Mouse (Mus musculus) neutrophil, adult 59 days (primary cell): ENCODE measurements around the gene Edc4. TPM values are rescaled to one million over a fixed set of nuclear protein-coding genes. Genes with fewer than 3 reads are reported as not detected.

Experiments used
- total RNA-seq, 2 experiments: library from RNA; stranded (reverse); gene quantifications; 1 replicate in 1 of 2; 2 replicates in 1 of 2; pipeline ENCODE4 v1.2.4; 2023

Edc4 gene
- total RNA-seq: 10 to 100 TPM; 32.0 to 38.0 TPM

GRCm38 (mm10) chr8:105880754-105881520 is at the start of gene Edc4:
Gene Edc4, plus strand, starts transcription at chr8:105880881.

GRCm38 (mm10) chr8:105853178-105853577 is 27.5 kb upstream of the Edc4 start, which contains the start of gene Cenpt:
Gene Cenpt, minus strand, starts transcription at chr8:105853278.

GRCm38 (mm10) chr8:105854715-105855216 is 25.9 kb upstream of the Edc4 start, which contains the start of gene Thap11:
Gene Thap11, plus strand, starts transcription at chr8:105855132.

GRCm38 (mm10) chr8:105860143-105860981 is 20.3 kb upstream of the Edc4 start, which contains the start of gene Nutf2:
Gene Nutf2, plus strand, starts transcription at chr8:105860580.

GRCm38 (mm10) chr8:105893339-105893738 is 12.7 kb downstream of the Edc4 start, which contains the start of gene Nrn1l:
Gene Nrn1l, plus strand, starts transcription at chr8:105893567.

GRCm38 (mm10) chr8:105900180-105900940 is 19.7 kb downstream of the Edc4 start, which contains the start of gene Pskh1:
Gene Pskh1, plus strand, starts transcription at chr8:105900441.

GRCm38 (mm10) chr8:105933762-105934161 is 53.1 kb downstream of the Edc4 start, which contains the start of gene Ctrl:
Gene Ctrl, minus strand, starts transcription at chr8:105933862.

GRCm38 (mm10) chr8:105938306-105938669 is 57.6 kb downstream of the Edc4 start, which contains the start of gene Psmb10:
Gene Psmb10, minus strand, starts transcription at chr8:105938444.

GRCm38 (mm10) chr8:105943321-105943739 is 62.6 kb downstream of the Edc4 start, which contains the start of gene Lcat:
Gene Lcat, minus strand, starts transcription at chr8:105943382.

Other genes with a start within 250 kb of the Edc4 start
- gene Ctcf, start 244.3 kb upstream of the Edc4 start, total RNA-seq: 100 to 1,000 TPM in 1 of 2 experiments, 10 to 100 TPM in 1; 93.2 to 103 TPM
- gene Agrp, start 243.5 kb upstream of the Edc4 start, total RNA-seq: not detected
- gene Carmil2, start 194.6 kb upstream of the Edc4 start, total RNA-seq: 1 to 10 TPM; 9.4 to 9.7 TPM
- 10 to 100 TPM; 26.9 to 32.0 TPM for gene Acd, start 179.8 kb upstream of the Edc4 start, total RNA-seq
- gene Pard6a, start 179.7 kb upstream of the Edc4 start, total RNA-seq: 1 to 10 TPM; 4.0 to 6.4 TPM
- gene 4933405L10Rik, start 173.2 kb upstream of the Edc4 start, total RNA-seq: not detected
- 1 to 10 TPM; 6.8 to 9.5 TPM for gene Enkd1, start 172.7 kb upstream of the Edc4 start, total RNA-seq
- gene Gfod2, start 122.2 kb upstream of the Edc4 start, total RNA-seq: under 1 TPM; 0.51 to 0.62 TPM
- gene Ranbp10, start 53.5 kb upstream of the Edc4 start, total RNA-seq: 10 to 100 TPM; 21.9 to 25.2 TPM
- not detected for gene Tsnaxip1, start 53.1 kb upstream of the Edc4 start, total RNA-seq
- gene Cenpt, start 27.6 kb upstream of the Edc4 start, total RNA-seq: 10 to 100 TPM; 13.5 to 17.1 TPM
- 10 to 100 TPM; 32.8 to 39.9 TPM for gene Thap11, start 25.7 kb upstream of the Edc4 start, total RNA-seq
- 10 to 100 TPM; 22.8 to 35.5 TPM for gene Nutf2, start 20.3 kb upstream of the Edc4 start, total RNA-seq
- gene Nrn1l, start 12.7 kb downstream of the Edc4 start, total RNA-seq: not detected
- 10 to 100 TPM; 11.6 to 12.7 TPM for gene Pskh1, start 19.6 kb downstream of the Edc4 start, total RNA-seq
- gene Ctrl, start 53.0 kb downstream of the Edc4 start, total RNA-seq: under 1 TPM in 1 of 2 experiments, not detected in 1; 0.98 TPM
- 10 to 100 TPM; 76.7 to 93.4 TPM for gene Psmb10, start 57.6 kb downstream of the Edc4 start, total RNA-seq
- not detected for gene Lcat, start 62.5 kb downstream of the Edc4 start, total RNA-seq
- 1 to 10 TPM; 5.8 to 6.9 TPM for gene Slc12a4, start 85.2 kb downstream of the Edc4 start, total RNA-seq
- under 1 TPM in 1 of 2 experiments, not detected in 1; 0.22 TPM for gene Dpep3, start 98.5 kb downstream of the Edc4 start, total RNA-seq
- 1 to 10 TPM; 4.9 to 5.8 TPM for gene Dus2, start 110.5 kb downstream of the Edc4 start, total RNA-seq
- gene Dpep2nb, start 125.1 kb downstream of the Edc4 start, total RNA-seq: under 1 TPM in 1 of 2 experiments, not detected in 1; 0.33 TPM
- 1 to 10 TPM; 6.7 to 8.6 TPM for gene Ddx28, start 131.0 kb downstream of the Edc4 start, total RNA-seq
- 10 to 100 TPM; 47.5 to 51.6 TPM for gene Nfatc3, start 178.0 kb downstream of the Edc4 start, total RNA-seq